Mouse (Mus musculus): ENCODE results near the gene Igf2r. TPM values are rescaled to one million over a fixed set of nuclear protein-coding genes. Genes with fewer than 3 reads are reported as not detected.
A peak's percentile ranks its signal among the peaks of the same experiment; 100 is the strongest.

Igf2r gene
- polyA plus RNA-seq, 1 experiment from 2014 or later: 25.1 TPM

DNA sequence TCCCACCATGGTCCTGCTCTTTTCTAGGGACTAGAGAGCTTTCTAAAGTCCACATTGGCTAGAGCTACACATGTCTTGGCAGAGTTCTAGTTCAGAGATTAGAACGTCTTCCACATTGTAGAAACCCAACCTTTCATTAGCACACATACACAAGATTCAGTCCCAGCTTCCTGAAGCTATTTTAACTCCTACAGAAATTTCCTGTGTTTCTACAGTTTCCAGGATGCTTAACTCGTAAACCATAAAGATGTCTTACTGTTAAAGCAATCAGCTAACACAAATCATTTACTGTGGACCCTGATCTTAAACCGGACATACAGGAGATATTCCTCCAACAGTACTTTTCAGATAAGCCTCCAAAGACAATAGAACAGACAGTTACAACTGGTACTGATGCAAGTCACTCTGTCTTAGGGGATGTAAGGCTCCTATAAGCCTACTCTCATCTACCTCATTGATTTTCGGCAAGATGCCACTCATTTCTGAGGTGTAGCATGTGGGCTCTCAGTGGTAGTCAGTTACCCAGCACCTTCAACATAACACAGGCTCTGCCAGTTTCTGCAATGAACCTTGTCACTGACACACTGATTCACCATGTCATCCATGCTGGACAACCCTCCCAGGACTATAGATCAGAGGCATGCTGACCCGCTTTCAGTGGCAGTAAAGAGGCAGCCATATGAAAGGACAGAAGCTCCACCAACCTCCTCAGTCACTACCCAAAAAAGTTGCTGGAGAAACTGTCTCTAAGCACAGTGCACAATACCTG lies 48.2 kb downstream of the Igf2r start:
- no peak overlapping the region for H3K4me3 ChIP-seq (ENCODE audit: low read depth, low read length)
- no peak overlapping the region; the same call in 1 of the 2 replicates for H3K27ac ChIP-seq (ENCODE audit: low read depth, low read length)
- peaks cover 32% of the 10 kb centered on the region for H3K4me1 ChIP-seq (replicated peaks; ENCODE audit: control insufficient read depth, insufficient read depth, low read length)
- 58% methylated on average over 5 of the region's 5 CpGs for WGBS
- H3K4me2 ChIP-seq (replicated peaks; ENCODE audit: low read depth): no peak overlapping the region
- H3K27me3 ChIP-seq (replicated peaks; ENCODE audit: control insufficient read depth, insufficient read depth, low read length): no peaks in the 10 kb centered on the region
- no peak overlapping the region for H3K9ac ChIP-seq (ENCODE audit: low read depth, low read length)
- TF ChIP-seq CTCF (IDR thresholded peaks at IDR 0.05; ENCODE audit: low read depth): no peak
- no peak for ATAC-seq
- H3K36me3 ChIP-seq (ENCODE audit: control insufficient read depth, insufficient read depth): peaks cover 37% of the 10 kb centered on the region
- H3K9me3 ChIP-seq (ENCODE audit: control insufficient read depth): no peaks in the 10 kb centered on the region

GRCm38 (mm10) chr17:12718251-12718650 lies 51.2 kb downstream of the Igf2r start:
- H3K9me3 ChIP-seq (ENCODE audit: control insufficient read depth): no peaks in the 10 kb centered on the region
- 42% methylated on average over 7 of the region's 7 CpGs for WGBS
- H3K36me3 ChIP-seq (ENCODE audit: control insufficient read depth, insufficient read depth): peaks cover 58% of the 10 kb centered on the region
- no peak for ATAC-seq
- no peak overlapping the region for H3K27ac ChIP-seq (ENCODE audit: low read depth, low read length)
- peaks cover 13% of the 10 kb centered on the region; the same call in 1 of the 2 replicates for H3K4me1 ChIP-seq (replicated peaks; ENCODE audit: control insufficient read depth, insufficient read depth, low read length)
- no peaks in the 10 kb centered on the region for H3K27me3 ChIP-seq (replicated peaks; ENCODE audit: control insufficient read depth, insufficient read depth, low read length)
- no peak overlapping the region for H3K9ac ChIP-seq (ENCODE audit: low read depth, low read length)
- TF ChIP-seq CTCF (IDR thresholded peaks at IDR 0.05; ENCODE audit: low read depth): no peak
- H3K4me3 ChIP-seq (ENCODE audit: low read depth, low read length): no peak overlapping the region
- no peak overlapping the region for H3K4me2 ChIP-seq (replicated peaks; ENCODE audit: low read depth)

- no peak for TF ChIP-seq CTCF (IDR thresholded peaks at IDR 0.05; ENCODE audit: low read depth)
- no peak overlapping the region for H3K27ac ChIP-seq (ENCODE audit: low read depth, low read length)
- H3K4me1 ChIP-seq (replicated peaks; ENCODE audit: control insufficient read depth, insufficient read depth, low read length): peaks cover 6% of the 10 kb centered on the region; the same call in 1 of the 2 replicates
- 83% methylated on average over 4 of the region's 4 CpGs for WGBS
- ATAC-seq: no peak
- no peak overlapping the region for H3K4me3 ChIP-seq (ENCODE audit: low read depth, low read length)
- H3K27me3 ChIP-seq (replicated peaks; ENCODE audit: control insufficient read depth, insufficient read depth, low read length): no peaks in the 10 kb centered on the region
- H3K9me3 ChIP-seq (ENCODE audit: control insufficient read depth): no peaks in the 10 kb centered on the region
- H3K9ac ChIP-seq (ENCODE audit: low read depth, low read length): no peak overlapping the region
- peaks cover 61% of the 10 kb centered on the region for H3K36me3 ChIP-seq (ENCODE audit: control insufficient read depth, insufficient read depth)
- H3K4me2 ChIP-seq (replicated peaks; ENCODE audit: low read depth): no peak overlapping the region
Measured at GRCm38 (mm10) chr17:12717445-12717844, 52.0 kb downstream of the Igf2r start.

DNA sequence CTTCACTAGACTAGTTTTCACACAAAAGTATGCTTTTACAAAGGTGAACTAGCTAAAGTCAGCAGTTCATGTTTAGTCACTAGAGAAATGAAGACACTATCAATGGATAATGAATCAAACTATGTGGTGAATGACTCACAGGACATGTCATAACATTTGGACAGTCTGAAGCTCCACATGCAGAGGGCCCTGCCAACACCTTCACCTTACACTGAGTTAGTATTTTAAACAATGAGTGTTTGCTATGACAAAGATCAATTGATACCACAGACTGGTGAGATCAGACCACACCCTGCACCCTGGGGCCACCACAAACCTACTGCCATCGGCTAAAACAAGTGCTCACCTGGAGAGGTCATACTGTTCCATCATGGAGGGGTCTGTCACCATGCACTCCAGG lies 54.4 kb downstream of the Igf2r start:
- Histone ChIP-seq H3K27ac (ENCODE audit: low read depth, low read length) (no peak overlapping the region), H3K27me3 (replicated peaks; ENCODE audit: control insufficient read depth, insufficient read depth, low read length) (no peaks in the 10 kb centered on the region)
- 30% methylated on average over 1 of the region's 1 CpGs for WGBS

DNA sequence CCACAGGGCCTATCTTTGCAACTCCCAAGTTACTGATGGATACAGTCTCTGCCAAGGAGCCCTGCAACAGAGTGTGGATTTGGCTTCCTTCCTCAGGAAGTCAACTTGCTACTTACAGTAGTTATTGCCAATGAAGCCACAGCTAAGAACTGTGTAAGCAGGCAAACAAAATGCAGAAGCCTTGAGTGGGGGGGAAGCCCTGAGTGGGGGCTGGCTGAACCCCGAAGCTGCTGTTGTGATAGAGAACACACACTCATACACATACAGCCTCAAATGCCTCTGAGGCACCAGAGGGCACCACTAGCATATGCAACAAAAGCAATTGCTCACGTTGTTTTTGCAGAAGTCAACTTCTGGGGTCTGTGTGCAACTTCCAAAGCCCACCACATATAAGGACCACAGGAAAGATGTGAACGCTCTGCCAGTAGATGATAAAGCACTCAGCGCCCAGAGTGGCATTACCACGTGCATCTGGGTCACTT lies 55.3 kb downstream of the Igf2r start:
- peak overlapping the region; percentile 15; the same call in 1 of the 2 replicates for H3K27ac ChIP-seq (ENCODE audit: low read depth, low read length)
- peaks cover 60% of the 10 kb centered on the region for H3K36me3 ChIP-seq (ENCODE audit: control insufficient read depth, insufficient read depth)
- H3K9ac ChIP-seq (ENCODE audit: low read depth, low read length): no peak overlapping the region
- H3K9me3 ChIP-seq (ENCODE audit: control insufficient read depth): no peaks in the 10 kb centered on the region
- TF ChIP-seq CTCF (IDR thresholded peaks at IDR 0.05; ENCODE audit: low read depth): peak; percentile 69
- H3K4me1 ChIP-seq (replicated peaks; ENCODE audit: control insufficient read depth, insufficient read depth, low read length): no peaks in the 10 kb centered on the region
- WGBS: 75% methylated on average over 5 of the region's 5 CpGs
- H3K4me2 ChIP-seq (replicated peaks; ENCODE audit: low read depth): no peak overlapping the region
- no peak for ATAC-seq
- no peak overlapping the region for H3K4me3 ChIP-seq (ENCODE audit: low read depth, low read length)
- H3K27me3 ChIP-seq (replicated peaks; ENCODE audit: control insufficient read depth, insufficient read depth, low read length): no peaks in the 10 kb centered on the region

More for the DNA sequence above, 54.4 kb downstream of the Igf2r start:
- no peak overlapping the region for H3K4me2 ChIP-seq (replicated peaks; ENCODE audit: low read depth)
- no peak overlapping the region for H3K9ac ChIP-seq (ENCODE audit: low read depth, low read length)
- no peaks in the 10 kb centered on the region for H3K4me1 ChIP-seq (replicated peaks; ENCODE audit: control insufficient read depth, insufficient read depth, low read length)
- H3K9me3 ChIP-seq (ENCODE audit: control insufficient read depth): no peaks in the 10 kb centered on the region
- TF ChIP-seq CTCF (IDR thresholded peaks at IDR 0.05; ENCODE audit: low read depth): no peak
- H3K4me3 ChIP-seq (ENCODE audit: low read depth, low read length): no peak overlapping the region
- H3K36me3 ChIP-seq (ENCODE audit: control insufficient read depth, insufficient read depth): peaks cover 63% of the 10 kb centered on the region
- no peak for ATAC-seq

DNA sequence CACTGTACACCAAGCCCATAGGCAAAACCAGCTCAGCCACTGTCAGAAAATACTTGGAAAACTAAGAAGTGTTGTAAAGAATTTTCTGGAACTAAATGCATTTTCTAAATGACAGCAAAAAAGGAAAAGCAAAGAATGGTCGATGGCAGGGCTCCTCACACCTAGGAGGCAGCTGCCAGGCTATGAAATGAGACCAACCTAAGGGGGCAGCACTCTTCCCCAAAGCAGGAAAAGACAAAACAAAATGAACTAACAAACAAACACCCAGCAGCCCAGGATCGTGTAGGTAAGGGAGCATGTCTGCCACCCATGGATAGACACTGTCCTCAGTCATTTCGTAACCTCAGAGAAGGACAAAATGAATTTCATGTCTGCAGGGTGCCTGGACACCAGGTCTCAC lies 56.5 kb downstream of the Igf2r start:
- H3K27me3 ChIP-seq (replicated peaks; ENCODE audit: control insufficient read depth, insufficient read depth, low read length): no peaks in the 10 kb centered on the region
- H3K9ac ChIP-seq (ENCODE audit: low read depth, low read length): no peak overlapping the region
- H3K4me1 ChIP-seq (replicated peaks; ENCODE audit: control insufficient read depth, insufficient read depth, low read length): no peaks in the 10 kb centered on the region
- no peak for ATAC-seq
- no peak overlapping the region for H3K4me2 ChIP-seq (replicated peaks; ENCODE audit: low read depth)
- 77% methylated on average over 3 of the region's 3 CpGs for WGBS
- peak; percentile 14; the same call in 1 of the 2 replicates for TF ChIP-seq CTCF (IDR thresholded peaks at IDR 0.05; ENCODE audit: low read depth)
- H3K36me3 ChIP-seq (ENCODE audit: control insufficient read depth, insufficient read depth): peaks cover 66% of the 10 kb centered on the region
- H3K9me3 ChIP-seq (ENCODE audit: control insufficient read depth): no peaks in the 10 kb centered on the region
- no peak overlapping the region for H3K27ac ChIP-seq (ENCODE audit: low read depth, low read length)
- H3K4me3 ChIP-seq (ENCODE audit: low read depth, low read length): no peak overlapping the region

Data from intestine, postnatal 0 days (tissue).